Mouse (Mus musculus) frontal cortex, postnatal 10 days (tissue): ENCODE measurements around the gene Rab24.
A peak's percentile ranks its signal among the peaks of the same experiment; 100 is the strongest.

Experiments used
- DNase-seq, 2 experiments: peaks; one replicate each; pipeline ENCODE4 v3.0.0; 2022; ENCODE audit warnings: low spot score in 2 of 2, mixed read lengths in 1 of 2

Gene Rab24

GRCm38 (mm10) chr13:55329109-55329682 lies 7.5 kb upstream of the Rab24 start:
- DNase-seq = no peak

- no peak for DNase-seq
Measured at GRCm38 (mm10) chr13:55328641-55329040, 6.9 kb upstream of the Rab24 start.

- no peak for DNase-seq
Measured at GRCm38 (mm10) chr13:55328171-55328570, 6.4 kb upstream of the Rab24 start.

GRCm38 (mm10) chr13:55327633-55328032 lies 5.9 kb upstream of the Rab24 start:
- DNase-seq = peak; percentile 88 to 90

- no peak for DNase-seq
Measured at GRCm38 (mm10) chr13:55327169-55327568, 5.4 kb upstream of the Rab24 start.

- DNase-seq = no peak
Measured at GRCm38 (mm10) chr13:55325596-55325995, 3.9 kb upstream of the Rab24 start.

- no peak for DNase-seq
Measured at GRCm38 (mm10) chr13:55322130-55322825, 532 bp upstream of the Rab24 start.

- no peak for DNase-seq
Measured at GRCm38 (mm10) chr13:55319931-55320533, 1.7 kb downstream of the Rab24 start, which contains the start of gene Prelid1. Prelid1 (plus strand) TSS chr13:55320500.

- no peak for DNase-seq
Measured at GRCm38 (mm10) chr13:55318351-55318750, 3.4 kb downstream of the Rab24 start.

- no peak for DNase-seq
Measured at GRCm38 (mm10) chr13:55314891-55315412, 6.8 kb downstream of the Rab24 start.

GRCm38 (mm10) chr13:55313051-55313450 lies 8.7 kb downstream of the Rab24 start:
- DNase-seq = no peak

GRCm38 (mm10) chr13:55312028-55312630 lies 9.6 kb downstream of the Rab24 start:
- no peak for DNase-seq

- no peak for DNase-seq
Measured at GRCm38 (mm10) chr13:55300913-55301312, 20.8 kb downstream of the Rab24 start.

GRCm38 (mm10) chr13:55296760-55297159 lies 25.0 kb downstream of the Rab24 start:
- DNase-seq = no peak

GRCm38 (mm10) chr13:55288854-55289253 lies 32.9 kb downstream of the Rab24 start:
- DNase-seq = no peak

- no peak for DNase-seq
Measured at GRCm38 (mm10) chr13:55277646-55278045, 44.1 kb downstream of the Rab24 start.

GRCm38 (mm10) chr13:55277203-55277602 lies 44.5 kb downstream of the Rab24 start:
- no peak for DNase-seq
